Mouse (Mus musculus): ENCODE data around the gene Noc2l. TPM values are rescaled to one million over a fixed set of nuclear protein-coding genes. Genes with fewer than 3 reads are reported as not detected.

The Noc2l gene
- total RNA-seq, 2 experiments from 2014 or later: 66.1 to 66.9 TPM

- DNase-seq (ENCODE audit: low spot score in 2 of 2): no peak
- intact Hi-C loops (cut with DNase I): no loop called here
Observed at GRCm38 (mm10) chr4:156255078-156255839, 19.4 kb downstream of the Noc2l start, which contains the start of gene Samd11. Samd11 (minus strand) TSS chr4:156255657.

Small RNA genes lying within 50 kb of the gene (microRNA-seq; reads per million reads assigned to microRNA genes)
- gene Mir7658: 0.99 to 5.4 reads per million in 2 experiments

Other genes with a start within 250 kb of the Noc2l start
- gene B3galt6, start 243.4 kb upstream of the Noc2l start, total RNA-seq (2021): 10 to 100 TPM in 1 of 2 experiments, 1 to 10 TPM in 1; 9.7 to 10.5 TPM
- 100 to 1,000 TPM; 182 to 184 TPM for gene Sdf4, start 243.1 kb upstream of the Noc2l start, total RNA-seq (2021)
- gene Tnfrsf4, start 222.2 kb upstream of the Noc2l start, total RNA-seq (2021): 1 to 10 TPM; 2.0 to 2.1 TPM
- not detected for gene Tnfrsf18, start 209.8 kb upstream of the Noc2l start, total RNA-seq (2021)
- not detected for gene Ttll10, start 176.6 kb upstream of the Noc2l start, total RNA-seq (2021)
- 10 to 100 TPM; 28.6 to 29.4 TPM for gene 9430015G10Rik, start 126.0 kb upstream of the Noc2l start, total RNA-seq (2021)
- under 1 TPM; 0.87 to 0.94 TPM for gene Rnf223, start 105.5 kb upstream of the Noc2l start, total RNA-seq (2021)
- gene Agrn, start 38.5 kb upstream of the Noc2l start, total RNA-seq (2021): 100 to 1,000 TPM; 143 to 149 TPM
- 1 to 10 TPM; 1.2 to 1.8 TPM for gene Isg15, start 35.2 kb upstream of the Noc2l start, total RNA-seq (2021)
- 1 to 10 TPM; 4.4 to 6.3 TPM for gene AW011738, start 32.7 kb upstream of the Noc2l start, total RNA-seq (2021)
- under 1 TPM; 0.46 to 0.76 TPM for gene Perm1, start 20.1 kb upstream of the Noc2l start, total RNA-seq (2021)
- gene Plekhn1, start 1.2 kb upstream of the Noc2l start, total RNA-seq (2021): 10 to 100 TPM; 32.8 to 37.8 TPM
- gene Samd11, start 19.6 kb downstream of the Noc2l start, total RNA-seq (2021): 1 to 10 TPM; 2.7 to 4.5 TPM
- not detected for gene Vmn2r-ps159, start 95.1 kb downstream of the Noc2l start, total RNA-seq (2021)

Data from left cerebral cortex, postnatal 25 days (tissue).